ENCODE assay signal across 30 mouse cellular contexts in genomic region chr19:21750154-21750553, GRCm38 (mm10).
"Had no signal": no experiment of that assay in that cellular context is flagged by ENCODE, and none has a peak within 500 bp of the region (broad histone marks: within the 10 kb centered on the region; RNA-seq: fewer than 3 reads in every experiment).

No protein-coding gene starts in this region.

- H3K9ac ChIP-seq: heart, embryonic 12.5 days; heart, embryonic 13.5 days; heart, embryonic 15.5 days; hindbrain, embryonic 12.5 days; hindbrain, embryonic 13.5 days; hindbrain, embryonic 14.5 days; hindbrain, embryonic 15.5 days; intestine, embryonic 15.5 days; kidney, embryonic 15.5 days had no signal

- H3K27me3 ChIP-seq: heart, embryonic 12.5 days; heart, embryonic 13.5 days; heart, embryonic 15.5 days; hindbrain, embryonic 12.5 days; hindbrain, embryonic 13.5 days; hindbrain, embryonic 15.5 days; intestine, embryonic 15.5 days; kidney, embryonic 15.5 days had no signal

- H3K4me3 ChIP-seq: heart, embryonic 12.5 days; heart, embryonic 13.5 days; heart, embryonic 15.5 days; hindbrain, embryonic 10.5 days; hindbrain, embryonic 12.5 days; hindbrain, embryonic 13.5 days; hindbrain, embryonic 15.5 days; intestine, embryonic 15.5 days; kidney, embryonic 15.5 days; layer of hippocampus, adult 2 months; left cerebral cortex, adult 2 months had no signal

- DNase-seq: heart, postnatal 10 days; heart, postnatal 14 days; heart, postnatal 36 days; heart, postnatal 4 days; kidney, adult 11 months; kidney, adult 18-20 months; kidney, adult 2 months; kidney, adult 8-10 months; kidney, adult 9 months; kidney, postnatal 10 days; kidney, postnatal 14 days; kidney, postnatal 25 days; kidney, postnatal 36 days; kidney, postnatal 4 days; layer of hippocampus, adult 9-11 months; layer of hippocampus, postnatal 36 days had no signal

- H3K27ac ChIP-seq: heart, embryonic 13.5 days; heart, embryonic 15.5 days; hindbrain, embryonic 10.5 days; hindbrain, embryonic 12.5 days; hindbrain, embryonic 13.5 days; hindbrain, embryonic 14.5 days; hindbrain, embryonic 15.5 days; hindbrain, postnatal 0 days; intestine, embryonic 15.5 days; kidney, embryonic 15.5 days; kidney, postnatal 0 days; layer of hippocampus, adult 2 months; left cerebral cortex, adult 2 months had no signal

- H3K36me3 ChIP-seq: heart, embryonic 12.5 days; heart, embryonic 13.5 days; heart, embryonic 15.5 days; hindbrain, embryonic 10.5 days; hindbrain, embryonic 12.5 days; hindbrain, embryonic 13.5 days; hindbrain, embryonic 15.5 days; intestine, embryonic 15.5 days; kidney, embryonic 15.5 days had no signal

- H3K4me1 ChIP-seq: heart, embryonic 12.5 days; heart, embryonic 13.5 days; heart, embryonic 15.5 days; hindbrain, embryonic 10.5 days; hindbrain, embryonic 12.5 days; hindbrain, embryonic 13.5 days; hindbrain, embryonic 15.5 days; intestine, embryonic 15.5 days; kidney, embryonic 15.5 days had no signal

- H3K9me3 ChIP-seq: heart, embryonic 12.5 days; heart, embryonic 13.5 days; heart, embryonic 15.5 days; hindbrain, embryonic 10.5 days; hindbrain, embryonic 12.5 days; hindbrain, embryonic 13.5 days; hindbrain, embryonic 15.5 days; intestine, embryonic 15.5 days; kidney, embryonic 15.5 days had no signal
